Mouse (Mus musculus): Measurements from ENCODE around the gene BC061212.
"Not testable (repeated sequence)": the region's sequence is repeated elsewhere in the genome, so short reads cannot be mapped to it uniquely, and the experiment has no call there.

BC061212 gene

DNA sequence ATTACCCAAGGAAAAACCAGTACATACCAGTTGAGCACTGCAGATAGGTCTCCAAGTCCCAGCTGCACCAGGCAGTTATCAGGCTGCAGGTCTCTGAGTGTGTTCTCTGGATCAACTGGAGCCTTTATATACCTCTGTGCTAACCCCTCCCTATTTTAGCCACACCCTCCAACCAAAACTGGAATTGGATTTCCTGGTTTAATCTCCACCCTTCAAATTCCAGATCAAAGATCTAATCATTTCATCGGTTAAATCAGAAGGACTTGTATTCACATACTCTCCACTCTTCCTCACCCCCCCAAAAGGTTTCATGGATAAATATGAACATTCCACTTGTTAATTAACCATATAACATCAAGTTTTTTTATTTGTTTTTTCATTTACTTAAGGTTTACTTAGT lies at the start of gene BC061212:
Gene BC061212 (minus strand): TSS at position 101 of the 400 bp plus-strand sequence.
- DNase-seq, result not testable (repeated sequence)

DNA sequence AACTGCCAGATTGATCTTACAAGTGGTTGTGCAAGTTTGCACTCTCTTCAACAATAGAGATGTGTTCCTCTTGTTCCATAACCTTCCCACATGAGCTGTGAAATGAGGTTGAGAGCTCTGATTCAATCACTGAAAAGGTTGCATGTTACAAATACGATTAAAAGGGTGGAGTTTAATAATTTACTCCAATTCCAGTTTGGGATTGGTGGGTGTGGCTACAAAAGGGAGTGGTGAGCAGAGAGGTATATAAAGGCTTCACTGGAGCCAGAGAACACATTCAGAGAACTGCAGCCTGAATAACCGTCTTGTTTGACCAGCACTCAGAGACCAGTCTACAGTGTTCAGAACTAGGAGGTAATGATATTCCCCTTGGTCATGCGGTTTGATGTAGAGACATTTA lies 5.7 kb upstream of the BC061212 start, which contains the start of gene Gm6351:
Gene Gm6351 (plus strand): TSS at position 301 of the 400 bp plus-strand sequence.
- not testable (repeated sequence) for DNase-seq

Measured in kidney, postnatal 25 days (tissue).